Mouse (Mus musculus) spleen, adult 12 weeks (tissue): ENCODE results near the gene Malrd1.

Experiments used
- DNase-seq: peaks from one replicate; pipeline ENCODE4 v3.0.0; 2022; ENCODE audit warnings: low spot score

Gene Malrd1

GRCm38 (mm10) chr2:16031559-16031958 is 505.3 kb downstream of the Malrd1 start:
- DNase-seq, result no peak

DNA sequence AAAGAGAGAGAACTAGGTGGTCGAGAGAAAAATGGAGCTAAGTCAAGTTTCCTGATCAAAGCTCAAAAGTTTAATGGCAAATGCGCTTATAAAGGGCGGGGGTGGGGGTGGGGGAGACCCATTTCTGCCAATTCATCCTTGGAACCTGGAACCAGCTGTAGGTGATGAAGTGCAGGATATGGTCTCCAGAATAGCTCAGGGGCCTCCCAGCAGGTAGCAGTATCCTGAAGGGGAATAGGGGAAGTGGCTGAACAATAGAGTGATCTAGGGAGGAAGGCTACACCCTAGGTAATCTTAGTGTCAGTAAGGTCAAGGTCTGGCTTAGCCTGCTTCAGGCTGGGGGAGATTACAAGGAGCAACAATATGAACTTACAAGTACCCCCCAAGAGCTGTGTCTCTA is 506.5 kb downstream of the Malrd1 start:
- no peak for DNase-seq

DNA sequence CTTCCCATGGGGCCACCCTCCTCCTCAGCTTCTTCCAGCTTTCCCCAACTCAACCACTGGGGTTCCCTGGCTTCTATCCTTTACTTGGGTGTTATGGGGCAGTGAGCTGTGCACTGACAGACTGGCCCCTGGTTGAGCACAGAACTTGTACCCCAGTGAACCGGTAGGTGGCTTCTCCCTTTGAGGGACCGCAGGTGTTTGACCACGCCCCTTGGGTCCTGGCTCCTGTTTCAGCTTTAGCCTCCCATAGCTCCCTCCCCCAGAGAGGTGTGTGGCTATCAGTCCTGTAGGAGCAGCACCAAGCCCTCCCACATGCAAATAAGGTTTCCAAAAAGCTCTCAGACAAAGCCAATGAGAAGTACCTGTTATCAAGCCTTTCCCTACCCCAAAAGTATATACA is 584.4 kb downstream of the Malrd1 start:
- no peak for DNase-seq

- DNase-seq, result no peak
These were observed 587.1 kb downstream of the Malrd1 start for GRCm38 (mm10) chr2:16113333-16113732.

DNA sequence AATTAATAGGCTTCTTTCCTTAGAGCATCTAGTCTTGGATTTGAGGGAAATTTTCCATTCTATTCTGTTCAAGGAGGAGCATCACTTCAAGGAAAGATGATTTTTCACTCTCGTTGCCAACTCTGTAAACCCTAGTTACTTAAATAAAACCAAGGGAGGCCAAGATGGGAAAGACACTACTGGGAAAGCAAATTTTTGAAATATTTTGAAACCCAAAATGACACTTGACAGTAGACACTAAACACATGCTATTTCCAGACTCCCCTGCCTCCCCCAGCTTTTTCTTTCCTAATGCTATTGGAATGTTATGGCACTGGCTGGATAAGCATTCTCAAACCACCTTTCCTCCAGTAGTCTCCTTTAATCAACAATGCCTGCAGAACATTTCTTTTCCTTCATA is 621.7 kb downstream of the Malrd1 start:
- DNase-seq, result no peak

DNA sequence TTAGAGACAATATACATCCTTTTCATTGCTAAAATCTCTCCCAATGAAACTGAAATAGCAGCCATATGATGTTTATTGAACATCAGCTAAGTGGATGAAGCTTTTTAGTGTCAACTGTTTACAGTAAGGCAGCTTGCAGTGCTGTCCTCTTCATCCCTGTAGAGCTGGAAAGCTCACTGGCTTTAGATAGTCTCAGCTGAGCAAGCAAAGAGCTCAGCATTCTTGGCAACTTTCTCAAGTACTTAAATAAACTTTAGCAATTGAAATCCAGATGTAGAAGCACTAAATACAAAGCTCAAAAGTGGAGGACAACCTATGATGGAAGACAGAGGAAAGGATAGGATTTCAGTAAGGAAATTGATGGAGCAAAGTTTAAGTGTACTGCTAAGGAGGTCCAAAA is 626.3 kb downstream of the Malrd1 start:
- DNase-seq, result no peak

DNA sequence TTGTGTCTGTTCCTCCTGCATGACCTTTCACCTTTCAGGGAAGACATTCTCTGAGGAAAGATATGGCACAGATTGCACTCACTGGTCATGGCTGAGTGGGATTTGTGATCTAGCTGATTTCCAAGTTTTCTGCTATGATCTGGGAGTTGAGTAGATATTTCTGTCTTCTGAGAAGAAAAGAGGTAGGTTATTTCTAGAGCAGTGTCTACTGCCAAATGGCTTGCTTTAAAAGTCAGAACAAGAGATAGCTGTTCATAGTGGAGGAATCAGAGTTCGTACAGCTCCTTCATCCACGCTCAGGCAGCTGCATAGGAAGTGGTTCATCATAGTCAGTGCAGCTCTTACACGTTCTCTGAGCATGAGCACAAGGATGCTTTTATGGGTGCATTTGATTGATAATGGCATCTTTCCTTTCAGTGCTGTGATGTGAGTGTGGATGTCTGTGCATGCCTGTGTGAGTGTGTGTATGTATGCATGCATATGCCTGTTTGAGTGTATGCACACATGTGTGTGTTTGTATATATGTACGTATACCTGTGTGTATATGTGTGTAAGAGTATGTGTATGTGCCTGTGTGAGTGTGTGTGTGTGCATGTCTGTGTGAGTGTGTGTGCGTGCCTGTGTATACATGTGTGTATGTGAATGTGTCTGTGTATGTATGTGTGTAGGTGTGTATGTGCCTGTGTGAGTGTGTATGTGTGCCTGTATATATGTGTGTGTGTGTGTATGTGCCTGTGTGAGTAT is 637.1 kb downstream of the Malrd1 start:
- DNase-seq, result no peak

DNA sequence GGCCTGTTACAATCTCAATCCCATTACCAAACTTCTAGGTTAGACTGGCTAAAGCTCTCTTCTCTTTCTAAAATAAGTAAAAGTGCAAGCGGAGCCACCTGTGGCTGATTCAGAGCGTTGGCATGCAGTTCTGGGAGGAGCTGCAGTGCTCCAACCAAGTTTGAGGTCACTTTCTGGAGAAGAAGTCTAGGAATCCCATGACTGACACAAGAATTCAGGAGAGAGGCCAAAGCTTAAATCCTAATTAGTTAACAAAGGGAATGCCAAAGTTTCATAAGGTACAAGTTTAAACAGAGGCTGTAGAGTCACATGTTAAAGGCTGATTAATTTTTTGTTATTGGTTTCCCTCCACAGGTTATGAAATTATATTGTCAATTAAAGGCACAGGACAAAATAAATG is 642.3 kb downstream of the Malrd1 start:
- DNase-seq, result no peak

- no peak for DNase-seq
These were observed 645.8 kb downstream of the Malrd1 start for GRCm38 (mm10) chr2:16172086-16172485.

DNA sequence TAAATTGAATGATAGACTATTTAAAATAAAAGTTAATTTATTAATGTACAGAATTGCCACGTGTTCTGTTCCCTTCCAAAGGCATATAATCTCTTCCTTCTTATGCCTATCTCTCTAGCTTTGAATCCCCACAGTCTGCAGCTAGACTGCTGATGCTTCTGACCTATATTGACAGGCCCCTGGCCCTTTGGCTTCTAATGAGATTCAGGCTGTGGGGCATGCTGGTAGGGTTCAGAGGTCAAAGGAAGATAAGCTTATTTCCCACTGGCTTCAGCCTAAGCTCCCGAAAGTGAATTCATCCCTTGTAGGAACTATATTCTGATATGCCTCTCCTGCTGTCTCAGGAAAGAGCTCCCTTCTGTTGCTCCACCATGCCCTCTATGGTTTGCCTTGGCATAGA is 647.1 kb downstream of the Malrd1 start:
- no peak for DNase-seq

- DNase-seq, result no peak
These were observed 655.9 kb downstream of the Malrd1 start for GRCm38 (mm10) chr2:16182140-16182539.

DNA sequence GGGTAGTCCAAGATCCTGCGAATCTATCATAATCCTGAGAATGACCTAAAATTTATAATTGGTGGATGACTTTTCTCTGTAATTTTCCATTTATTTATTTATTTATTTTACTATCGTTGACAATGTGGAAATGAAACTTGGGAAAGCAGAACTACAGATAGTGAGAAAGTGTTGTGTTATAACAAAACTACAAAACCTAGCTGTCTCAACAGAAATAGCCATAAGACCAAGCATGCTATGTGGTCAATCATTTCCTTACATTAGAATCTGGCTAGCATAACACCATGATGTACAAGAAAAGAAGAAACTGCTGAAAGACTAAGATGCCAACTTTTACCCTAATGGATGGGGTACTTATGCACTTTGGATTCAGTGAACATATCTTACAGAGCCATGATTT is 656.9 kb downstream of the Malrd1 start:
- no peak for DNase-seq

DNA sequence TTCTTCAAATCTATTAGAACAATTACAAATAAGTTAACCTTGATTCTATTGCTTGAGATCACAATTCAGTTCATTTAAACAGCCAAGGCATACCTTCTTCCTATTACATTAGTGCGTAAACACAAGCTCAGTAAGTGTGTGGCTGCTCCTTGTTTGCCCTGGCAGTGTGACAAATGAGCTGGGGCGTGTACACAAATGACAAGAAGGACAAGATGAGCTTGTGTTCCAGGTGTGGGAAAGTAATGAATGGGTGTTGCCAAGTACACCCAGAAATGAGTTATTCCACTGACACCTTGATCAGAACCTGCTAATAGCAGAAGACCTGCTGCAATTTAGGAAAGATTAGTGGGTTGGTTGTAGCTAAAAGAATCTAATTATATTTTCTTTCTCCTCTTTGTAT is 683.7 kb downstream of the Malrd1 start:
- no peak for DNase-seq

DNA sequence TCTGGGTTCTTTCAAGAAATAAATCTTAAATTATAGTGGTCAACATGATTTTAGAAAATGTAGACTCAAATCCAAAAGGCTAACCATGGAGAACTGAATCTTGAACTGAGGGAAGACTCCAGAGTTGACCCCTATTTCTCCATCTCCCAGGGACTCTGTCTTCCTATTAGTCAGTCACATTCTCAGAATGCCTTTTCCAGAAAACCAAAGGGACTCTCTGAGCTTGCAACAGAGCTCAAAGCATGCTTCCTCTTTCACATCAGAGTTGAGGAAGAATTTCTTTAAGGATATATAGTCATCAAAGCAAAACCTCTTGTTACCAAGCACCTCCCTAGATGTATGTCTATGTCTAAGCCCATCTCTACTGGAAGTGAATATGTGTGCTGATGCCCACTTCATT is 686.5 kb downstream of the Malrd1 start:
- no peak for DNase-seq

DNA sequence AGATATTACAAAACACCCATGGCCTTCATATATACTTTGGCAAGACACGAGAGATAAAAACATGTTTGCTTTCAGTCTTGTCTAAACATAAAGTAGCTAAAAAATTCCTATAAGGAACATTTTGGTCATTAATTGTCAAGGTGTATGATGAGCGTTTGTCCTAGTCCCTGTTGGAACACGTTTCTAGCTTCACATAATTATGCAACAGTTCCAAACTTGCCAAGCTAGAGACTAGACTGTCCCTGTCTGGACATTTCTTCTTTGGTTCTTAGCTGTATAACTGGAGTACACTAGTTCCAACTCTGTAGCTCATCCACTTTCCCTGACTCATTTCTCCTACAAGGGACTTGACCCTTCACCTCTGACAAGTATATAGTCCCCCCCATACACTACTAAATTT is 687.8 kb downstream of the Malrd1 start:
- no peak for DNase-seq

DNA sequence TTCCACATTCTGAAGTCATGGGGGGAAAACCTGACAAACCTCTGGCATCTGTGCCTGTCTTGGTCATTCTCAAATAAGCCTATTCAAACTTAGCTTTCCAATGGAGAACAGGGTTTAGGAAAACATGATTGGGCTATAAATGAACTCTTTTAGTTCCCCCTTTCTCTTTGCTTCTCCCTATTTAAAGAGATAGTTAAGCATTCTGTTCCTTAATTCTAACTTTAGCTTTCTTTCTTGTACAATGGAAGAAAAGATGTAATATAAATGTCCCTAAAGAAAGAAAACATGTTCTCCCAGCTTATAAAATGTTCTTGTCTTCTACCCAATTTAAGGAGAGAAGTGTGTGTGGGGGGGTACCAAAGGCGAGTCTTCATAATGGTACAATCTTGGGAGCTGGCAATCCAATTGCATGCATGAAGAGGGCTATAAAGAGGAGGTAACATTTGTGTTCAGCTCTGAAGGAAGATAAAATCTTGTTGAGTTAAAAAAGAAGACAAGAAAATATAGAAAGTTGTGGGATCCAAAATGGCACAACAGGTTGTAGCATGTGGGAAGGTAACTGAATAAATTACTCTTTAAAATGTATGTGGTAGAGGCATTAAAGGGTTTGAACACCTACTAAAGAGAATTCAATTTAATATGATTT is 702.0 kb downstream of the Malrd1 start:
- no peak for DNase-seq

DNA sequence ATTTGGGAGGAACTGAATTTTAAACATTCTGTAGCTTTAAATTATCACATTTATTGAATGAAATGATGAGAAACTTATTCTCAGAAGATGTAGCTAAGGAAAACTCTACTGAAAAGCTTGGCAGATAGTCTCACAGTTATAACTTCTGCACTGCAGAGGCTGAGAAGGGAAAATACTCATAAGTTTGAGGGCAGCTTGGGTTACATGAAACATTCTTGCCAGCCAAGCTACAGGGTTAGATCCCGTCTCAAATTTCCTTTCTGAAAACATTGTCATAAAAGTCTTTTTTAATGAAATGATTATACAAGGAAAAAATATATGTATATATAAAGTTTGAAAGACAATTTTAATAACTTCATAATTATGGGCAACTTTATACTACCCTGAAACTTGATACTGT is 714.6 kb downstream of the Malrd1 start:
- DNase-seq, result no peak

- DNase-seq, result no peak
These were observed 716.8 kb downstream of the Malrd1 start for GRCm38 (mm10) chr2:16243097-16243496.

- no peak for DNase-seq
These were observed 722.6 kb downstream of the Malrd1 start for GRCm38 (mm10) chr2:16248861-16249260.

DNA sequence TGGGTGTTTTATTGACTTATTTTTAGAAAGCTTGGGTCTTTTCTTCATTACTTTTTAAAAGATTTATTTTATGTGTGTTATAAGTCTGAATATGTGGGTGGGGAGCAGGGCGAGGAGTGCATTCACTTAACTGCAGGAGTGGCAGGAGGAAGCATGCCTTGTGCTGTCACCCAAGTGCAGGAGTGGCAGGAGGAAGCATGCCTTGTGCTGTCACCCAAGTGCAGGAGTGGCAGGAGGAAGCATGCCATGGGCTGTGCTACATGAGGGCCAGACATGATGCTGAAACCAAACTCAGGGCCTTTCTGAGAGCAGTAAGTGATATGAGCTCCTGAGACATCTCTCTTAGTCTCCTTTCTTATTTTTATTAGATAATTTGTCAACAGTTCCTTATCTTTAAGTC is 726.0 kb downstream of the Malrd1 start:
- DNase-seq, result no peak
